Mouse (Mus musculus): ENCODE measurements around the gene Cyp11a1.

DNA sequence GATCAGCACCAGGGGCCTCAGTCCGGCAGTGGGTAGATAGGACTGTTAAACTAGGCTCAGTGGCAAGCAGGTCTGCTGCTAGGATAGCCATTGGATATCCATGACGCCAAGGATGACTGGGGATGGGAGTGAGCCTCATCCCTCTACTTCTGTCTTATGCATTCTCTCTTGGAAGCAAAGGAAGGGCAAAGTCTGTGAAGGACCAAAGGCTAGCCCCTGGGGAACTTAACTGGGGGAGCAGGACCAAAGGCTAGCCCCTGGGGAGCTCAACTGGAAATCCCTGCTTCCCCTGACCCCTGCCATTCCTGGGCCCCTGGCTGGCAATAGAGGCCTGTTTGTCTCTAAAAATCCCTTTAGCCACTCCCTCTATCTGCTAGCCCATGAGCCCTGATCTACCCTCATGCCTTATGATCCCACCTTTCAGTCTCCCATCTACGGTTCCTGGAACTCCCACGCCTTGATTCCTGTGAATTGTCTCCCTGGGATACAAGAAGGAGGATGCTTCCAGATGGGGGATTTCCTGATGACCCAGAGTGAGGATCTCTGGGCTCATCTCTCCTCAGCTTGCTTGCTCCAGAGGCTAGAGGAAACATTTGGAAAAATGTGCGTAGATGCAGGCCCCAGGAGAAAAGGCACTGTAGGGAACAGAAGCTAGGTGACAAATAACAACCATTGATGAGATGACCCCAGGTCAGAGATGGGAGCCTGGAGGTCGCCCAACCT, 41.5 kb upstream of the Cyp11a1 start:
- TF ChIP-seq CTCF (IDR thresholded peaks at IDR 0.05; ENCODE audit: low read depth), result no peak
- no peak for TF ChIP-seq EP300 (optimal IDR thresholded peaks at IDR 0.05)

All from stomach, postnatal 0 days (tissue).